Mouse (Mus musculus): ENCODE results near the gene Olfr67.
"Not testable (repeated sequence)": the region's sequence is repeated elsewhere in the genome, so short reads cannot be mapped to it uniquely, and the experiment has no call there.

The Olfr67 gene

DNA sequence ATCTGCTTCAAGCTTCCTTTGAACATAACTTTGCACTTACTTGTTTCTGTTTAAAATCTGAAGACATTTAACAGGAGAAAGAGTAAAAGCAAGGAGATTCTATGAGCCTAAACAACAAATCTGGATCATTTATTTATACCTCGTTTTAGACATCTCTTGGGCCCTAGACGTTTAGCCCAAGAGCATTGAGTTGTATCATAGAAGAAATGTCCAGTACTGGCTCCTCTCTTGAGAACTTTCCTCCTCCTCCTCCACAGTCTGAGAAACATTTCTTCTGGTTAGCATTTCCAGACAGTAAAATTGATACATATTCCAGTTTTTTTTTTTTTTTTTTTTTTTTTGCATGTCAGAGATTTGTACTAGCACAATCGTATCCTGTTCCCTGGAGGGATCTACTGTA, at the start of gene Olfr67:
Gene Olfr67 (minus strand): TSS at position 101 of the 400 bp plus-strand sequence.
- no peak for DNase-seq (ENCODE audit: low read depth, low spot score)

DNA sequence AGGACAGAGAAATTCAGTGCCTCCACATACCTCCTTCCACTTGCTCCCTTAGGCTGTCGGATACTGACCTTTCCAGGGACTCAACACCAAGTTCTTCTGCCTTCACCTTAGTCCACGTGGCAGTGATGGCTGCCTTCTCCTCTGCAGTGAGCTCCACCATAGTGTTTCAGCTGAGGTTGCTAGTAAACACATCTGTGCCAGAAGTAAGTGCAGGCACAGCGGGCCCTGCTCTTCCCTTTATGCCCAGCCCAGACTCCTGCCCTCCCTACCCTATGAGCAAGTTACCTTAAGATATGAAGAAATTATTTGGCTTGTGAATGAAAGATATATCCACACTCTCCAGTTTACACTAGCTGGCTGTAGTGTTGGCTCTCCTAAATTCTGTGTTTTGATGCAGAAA, 48.6 kb upstream of the Olfr67 start, which contains the start of gene Hbb-bh2:
Gene Hbb-bh2 (minus strand): TSS at position 253 of the 400 bp plus-strand sequence.
- DNase-seq (ENCODE audit: low read depth, low spot score), result no peak

DNA sequence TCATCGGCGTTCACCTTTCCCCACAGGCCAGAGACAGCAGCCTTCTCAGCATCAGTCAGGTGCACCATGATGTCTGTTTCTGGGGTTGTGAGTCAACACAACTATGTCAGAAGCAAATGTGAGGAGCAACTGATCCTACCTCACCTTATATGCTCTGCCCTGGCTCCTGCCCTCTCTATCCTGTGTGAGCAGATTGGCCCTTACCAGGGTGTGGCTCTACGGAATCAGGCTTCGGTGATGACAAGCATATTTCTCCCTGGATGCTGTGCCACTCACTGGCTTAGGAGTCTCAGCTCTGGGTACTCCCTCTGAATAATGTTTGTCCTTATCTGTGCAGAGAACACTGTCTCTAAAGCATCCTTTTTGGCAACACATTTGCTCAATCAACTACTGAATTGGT, 36.2 kb upstream of the Olfr67 start, which contains the start of gene Hbb-bs:
Gene Hbb-bs (minus strand): TSS at position 289 of the 400 bp plus-strand sequence.
- DNase-seq (ENCODE audit: low read depth, low spot score), result no peak

DNA sequence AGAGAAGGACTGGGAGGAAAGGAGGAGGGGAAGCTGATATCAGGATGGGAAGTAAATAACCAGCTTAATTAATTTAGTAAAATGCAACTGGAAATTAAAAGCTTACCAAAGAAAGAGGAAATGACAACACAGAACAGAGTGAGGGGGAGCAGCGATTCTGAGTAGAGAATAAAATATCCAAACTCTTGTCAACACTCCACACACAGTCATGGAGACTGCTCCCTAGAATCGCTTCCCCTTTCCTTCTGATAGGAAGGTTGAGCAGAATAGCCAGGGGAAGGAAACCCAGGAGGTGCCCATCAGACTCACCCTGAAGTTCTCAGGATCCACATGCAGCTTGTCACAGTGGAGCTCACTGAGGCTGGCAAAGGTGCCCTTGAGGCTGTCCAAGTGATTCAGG, 35.5 kb upstream of the Olfr67 start:
- DNase-seq (ENCODE audit: low read depth, low spot score), result not testable (repeated sequence)

DNA sequence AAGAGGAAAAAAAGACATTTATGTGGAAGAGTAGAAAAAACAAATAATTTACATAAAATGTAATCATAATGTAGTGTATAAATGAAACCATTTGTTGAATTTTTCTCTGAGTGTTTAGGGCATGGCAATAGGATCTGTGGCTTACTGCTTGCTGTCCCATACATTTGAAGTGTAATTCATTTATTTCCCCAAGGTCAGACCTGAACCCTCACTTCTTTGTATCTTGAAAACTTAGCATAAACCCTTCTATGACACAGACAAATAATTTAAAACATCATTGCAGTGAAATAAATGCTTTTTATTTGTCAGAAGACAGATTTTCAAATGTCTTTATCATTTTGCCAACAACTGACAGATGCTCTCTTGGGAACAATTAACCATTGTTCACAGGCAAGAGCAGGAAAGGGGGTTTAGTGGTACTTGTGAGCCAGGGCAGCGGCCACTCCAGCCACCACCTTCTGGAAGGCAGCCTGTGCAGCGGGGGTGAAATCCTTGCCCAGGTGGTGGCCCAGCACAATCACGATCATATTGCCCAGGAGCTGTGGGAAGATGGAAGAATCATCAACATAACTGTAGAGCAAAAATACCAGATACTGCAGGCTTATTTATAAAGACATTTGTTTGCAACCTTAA, 34.8 kb upstream of the Olfr67 start:
- DNase-seq (ENCODE audit: low read depth, low spot score), result no peak

DNA sequence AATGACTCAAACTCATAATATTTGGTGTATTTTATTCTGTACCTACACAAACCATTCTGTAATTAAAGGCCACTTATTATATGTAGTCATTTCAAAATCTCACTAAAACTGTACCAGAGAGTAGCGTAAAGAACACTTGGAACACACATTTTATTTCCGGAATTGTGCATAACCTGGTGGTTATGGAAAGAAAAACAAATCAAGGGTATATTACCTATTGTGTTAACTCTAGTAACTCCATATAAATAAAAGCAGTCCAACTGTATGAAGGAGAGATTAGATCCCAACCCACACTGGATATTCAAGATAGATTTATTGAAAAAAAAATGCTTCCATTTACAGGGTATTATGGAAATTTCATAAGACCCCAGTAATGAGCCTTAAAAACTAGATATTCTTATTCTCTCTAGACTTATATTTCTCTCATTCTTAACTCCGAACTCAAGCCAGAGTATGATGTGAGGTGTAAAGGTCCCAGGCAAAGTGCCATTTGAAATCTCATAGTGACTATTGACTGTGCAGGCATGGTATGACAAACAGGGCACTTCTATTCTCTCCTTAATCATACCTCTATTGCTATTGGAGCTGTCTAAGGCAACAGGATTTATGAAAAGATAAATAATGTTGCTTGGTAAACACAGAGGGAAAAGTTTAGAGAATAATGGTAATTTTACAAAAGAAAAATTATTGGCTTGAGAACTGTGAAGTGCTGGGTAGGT, 34.1 kb upstream of the Olfr67 start:
- no peak for DNase-seq (ENCODE audit: low read depth, low spot score)

DNA sequence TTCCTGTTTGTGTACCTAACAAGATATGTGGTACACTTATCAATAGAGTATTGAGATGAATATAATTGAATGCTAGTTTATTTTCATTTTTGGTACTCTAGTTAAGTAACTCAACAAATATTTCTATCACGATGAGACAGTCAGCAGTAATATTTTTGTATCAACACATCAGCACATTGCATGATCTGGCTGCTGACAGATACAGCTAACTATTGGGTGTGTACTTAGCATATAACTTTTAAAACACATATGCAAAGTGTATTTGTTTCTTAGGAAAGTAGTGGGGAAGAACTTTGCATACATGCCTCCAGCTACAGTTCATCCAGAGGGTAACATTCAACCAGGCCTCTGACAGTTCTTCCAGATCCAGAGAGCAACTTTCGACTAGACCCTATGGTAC, 33.0 kb upstream of the Olfr67 start:
- DNase-seq (ENCODE audit: low read depth, low spot score), result no peak

DNA sequence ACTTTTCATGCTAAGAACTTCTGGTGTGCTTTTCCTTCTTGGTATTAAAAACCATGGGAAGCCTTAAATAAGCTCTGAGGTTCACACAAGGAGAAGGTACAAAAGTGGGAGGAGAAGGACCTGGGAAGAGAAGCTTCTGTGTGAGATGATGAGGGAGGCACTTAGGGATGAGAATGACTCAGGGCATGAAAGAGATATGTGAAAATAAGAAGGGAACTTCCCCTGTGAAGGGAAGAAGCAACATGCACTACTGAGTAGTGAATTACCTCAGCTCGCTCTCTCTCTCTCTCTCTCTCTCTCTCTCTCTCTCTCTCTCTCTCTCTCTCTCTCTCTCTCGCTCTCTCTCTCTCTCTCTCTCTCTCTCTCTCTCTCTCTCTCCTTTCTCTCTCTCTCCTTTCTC, 23.5 kb upstream of the Olfr67 start:
- DNase-seq (ENCODE audit: low read depth, low spot score), result peak; percentile 37

DNA sequence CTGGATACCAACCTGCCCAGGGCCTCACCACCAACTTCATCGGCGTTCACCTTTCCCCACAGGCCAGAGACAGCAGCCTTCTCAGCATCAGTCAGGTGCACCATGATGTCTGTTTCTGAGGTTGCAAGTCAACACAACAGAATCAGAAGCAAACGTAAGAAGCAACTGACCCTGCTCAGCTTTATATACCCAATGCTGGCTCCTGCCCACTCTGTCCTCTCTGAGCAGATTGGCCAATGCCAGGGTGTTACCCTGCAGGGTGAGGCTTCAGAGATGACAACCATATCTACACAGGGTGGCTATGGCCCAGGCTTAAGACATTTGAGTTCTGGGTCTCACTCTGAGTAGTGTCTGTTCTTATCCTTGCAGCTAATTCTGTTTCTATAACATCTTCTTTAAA, 22.1 kb upstream of the Olfr67 start, which contains the start of gene Hbb-bt:
Gene Hbb-bt (minus strand): TSS at position 231 of the 400 bp plus-strand sequence.
- DNase-seq (ENCODE audit: low read depth, low spot score), result peak; percentile 49

DNA sequence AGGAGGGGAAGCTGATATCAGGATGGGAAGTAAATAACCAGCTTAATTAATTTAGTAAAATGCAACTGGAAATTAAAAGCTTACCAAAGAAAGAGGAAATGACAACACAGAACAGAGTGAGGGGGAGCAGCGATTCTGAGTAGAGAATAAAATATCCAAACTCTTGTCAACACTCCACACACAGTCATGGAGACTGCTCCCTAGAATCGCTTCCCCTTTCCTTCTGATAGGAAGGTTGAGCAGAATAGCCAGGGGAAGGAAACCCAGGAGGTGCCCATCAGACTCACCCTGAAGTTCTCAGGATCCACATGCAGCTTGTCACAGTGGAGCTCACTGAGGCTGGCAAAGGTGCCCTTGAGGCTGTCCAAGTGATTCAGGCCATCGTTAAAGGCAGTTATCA, 21.5 kb upstream of the Olfr67 start:
- DNase-seq (ENCODE audit: low read depth, low spot score), result not testable (repeated sequence)

DNA sequence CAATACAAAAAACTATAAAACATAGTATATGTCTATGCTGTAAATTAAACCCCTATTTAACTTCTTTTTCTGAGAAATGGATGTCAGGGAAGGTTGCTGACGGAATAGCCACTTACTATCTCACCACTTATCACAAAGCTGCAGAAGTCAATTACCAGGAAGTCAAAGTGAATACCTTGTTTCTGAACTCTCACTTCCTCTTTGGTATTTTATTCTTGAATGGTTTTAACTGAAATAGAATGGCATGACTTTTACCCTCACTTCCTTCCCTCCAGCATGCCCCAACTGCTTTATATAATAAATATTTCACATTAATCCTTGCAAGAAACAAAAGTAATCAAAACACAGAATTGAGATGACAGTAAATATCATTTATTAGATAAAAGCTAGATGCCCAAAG, 20.6 kb upstream of the Olfr67 start:
- peak; percentile 73 for DNase-seq (ENCODE audit: low read depth, low spot score)

DNA sequence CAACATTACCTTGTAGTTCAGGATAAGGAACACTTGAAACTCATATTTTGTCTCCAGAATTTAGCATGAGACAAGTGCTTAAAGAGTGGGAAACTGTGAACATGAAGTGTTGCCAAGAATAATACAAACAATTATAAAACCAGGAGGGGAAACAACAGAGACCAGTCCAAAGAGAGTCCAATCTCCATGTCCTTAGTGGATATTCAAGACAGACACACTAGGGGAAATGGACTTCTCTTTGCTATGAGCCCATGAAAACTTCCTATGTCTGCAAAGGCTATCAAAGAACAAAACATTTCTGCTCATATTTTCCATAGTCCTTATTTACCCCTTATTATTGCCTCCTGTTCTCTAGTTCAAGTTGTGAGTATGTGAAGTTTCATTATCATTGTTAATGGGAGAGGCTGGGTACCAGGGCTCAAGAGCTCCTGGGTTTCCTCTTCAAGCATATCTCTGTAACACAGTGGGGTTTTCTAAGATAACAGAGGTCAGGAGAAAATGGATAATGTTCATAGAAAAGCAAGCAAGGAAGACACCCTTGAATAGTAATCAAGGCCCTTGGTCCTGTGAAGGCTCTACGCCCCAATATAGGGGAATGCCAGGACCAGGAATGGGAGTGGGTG, 19.7 kb upstream of the Olfr67 start:
- no peak for DNase-seq (ENCODE audit: low read depth, low spot score)

DNA sequence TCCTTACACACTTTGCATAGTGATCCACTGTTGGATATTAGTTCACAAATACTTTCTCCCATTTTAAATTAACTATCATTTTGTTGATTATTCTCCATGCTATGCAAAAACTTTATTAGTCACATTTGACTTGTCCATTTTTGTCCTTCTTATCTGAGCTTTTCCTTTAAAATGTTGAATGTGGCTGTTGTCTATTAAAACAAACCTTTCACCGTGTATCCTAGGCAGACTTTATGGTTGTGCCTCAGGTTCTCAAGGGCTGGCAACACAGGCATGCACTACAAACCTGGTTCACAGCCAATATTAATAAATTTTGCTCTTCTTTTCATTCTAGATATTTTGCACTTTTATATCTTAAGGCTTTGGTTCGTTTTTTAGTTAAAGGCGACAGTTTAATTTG, 19.1 kb upstream of the Olfr67 start:
- no peak for DNase-seq (ENCODE audit: low read depth, low spot score)

DNA sequence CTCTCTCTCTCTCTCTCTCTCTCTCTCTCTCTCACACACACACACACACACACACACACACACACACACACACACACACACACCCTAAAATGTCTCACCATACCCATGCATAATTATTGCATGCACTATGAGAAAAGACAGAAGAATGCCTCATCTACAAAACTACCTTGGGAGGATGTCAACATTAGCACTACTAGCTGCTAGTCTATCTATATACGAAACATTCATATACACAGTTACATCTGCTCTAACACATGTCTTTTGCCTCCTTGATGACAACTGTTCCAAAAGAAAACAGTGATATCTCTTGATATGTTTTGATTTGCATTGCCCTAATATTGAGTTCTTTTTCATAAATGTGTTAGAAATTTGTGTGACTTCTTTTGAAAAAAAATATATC, 18.7 kb upstream of the Olfr67 start:
- no peak for DNase-seq (ENCODE audit: low read depth, low spot score)

DNA sequence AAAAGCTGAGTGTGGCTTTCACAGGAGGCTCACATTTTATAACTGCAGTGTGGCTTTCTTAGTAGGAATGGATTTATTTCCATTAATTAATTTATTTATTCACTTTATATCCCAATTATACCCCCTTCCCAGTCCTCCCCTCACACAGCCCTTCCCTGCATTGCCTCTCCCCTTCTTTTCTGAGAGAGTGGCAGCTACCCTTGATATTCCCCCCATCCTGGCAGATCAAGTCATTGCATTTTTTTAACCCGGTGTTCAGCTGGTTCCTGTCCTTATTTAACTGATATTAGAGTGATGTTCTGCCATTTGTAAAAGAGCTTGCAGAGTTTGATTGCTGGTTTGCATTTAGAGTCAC, 18.2 kb upstream of the Olfr67 start:
- DNase-seq (ENCODE audit: low read depth, low spot score), result no peak

DNA sequence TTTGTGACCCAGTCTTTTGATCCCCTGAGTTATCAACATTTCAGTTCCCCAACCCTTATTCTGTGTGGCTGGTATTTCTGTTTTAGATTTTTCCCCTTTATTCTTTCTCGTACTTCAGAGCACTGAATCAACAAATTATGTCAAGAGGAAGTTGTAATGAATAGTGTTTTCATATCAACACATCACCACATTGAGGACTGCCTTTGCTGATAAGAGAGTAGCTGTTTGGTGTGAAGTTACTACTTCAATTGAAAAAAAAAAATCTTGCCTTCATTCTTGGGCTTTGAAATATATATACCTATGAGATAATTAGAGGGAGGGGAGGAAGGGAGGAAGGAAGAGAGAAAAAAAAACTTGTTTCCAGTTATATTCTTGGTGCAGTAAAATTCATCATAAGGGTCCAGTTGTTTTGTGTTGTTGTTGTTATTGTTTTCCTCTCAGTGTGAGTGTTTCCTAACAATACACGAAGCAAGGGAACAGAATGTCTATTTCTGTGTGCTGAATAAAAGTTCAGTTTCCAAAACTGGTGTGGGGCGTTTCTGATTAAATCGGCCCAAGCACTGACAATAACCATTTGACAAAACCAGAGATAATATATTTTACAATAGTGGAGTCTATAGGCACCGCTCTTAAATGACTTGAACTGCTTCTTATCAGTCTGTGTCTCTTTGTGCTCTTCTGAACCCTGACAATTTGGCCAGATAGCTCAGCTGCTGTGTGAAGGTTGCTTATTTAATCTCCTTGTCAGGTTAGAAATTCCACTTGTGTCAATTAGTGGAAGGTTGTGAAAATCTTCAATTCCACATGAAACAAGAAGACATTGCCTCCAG, 17.6 kb upstream of the Olfr67 start:
- DNase-seq (ENCODE audit: low read depth, low spot score), result peak; percentile 31

DNA sequence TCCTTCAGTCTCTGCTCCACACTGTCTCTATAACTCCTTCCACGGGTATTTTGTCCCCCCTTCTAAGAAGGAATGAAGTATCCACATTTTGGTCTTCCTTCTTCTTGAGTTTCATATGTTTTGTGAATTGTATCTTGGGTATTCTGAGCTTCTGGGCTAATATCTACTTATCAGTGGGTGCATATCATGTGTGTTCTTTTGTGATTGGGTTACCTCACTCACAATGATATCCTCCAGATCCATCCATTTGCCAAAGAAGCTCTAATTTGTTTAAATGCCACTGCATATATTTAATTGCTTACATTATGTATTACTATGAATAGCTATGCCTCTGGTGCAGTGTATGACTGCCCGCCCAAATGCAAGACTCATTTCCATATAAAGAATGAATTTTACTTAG, 16.5 kb upstream of the Olfr67 start:
- not testable (repeated sequence) for DNase-seq (ENCODE audit: low read depth, low spot score)

DNA sequence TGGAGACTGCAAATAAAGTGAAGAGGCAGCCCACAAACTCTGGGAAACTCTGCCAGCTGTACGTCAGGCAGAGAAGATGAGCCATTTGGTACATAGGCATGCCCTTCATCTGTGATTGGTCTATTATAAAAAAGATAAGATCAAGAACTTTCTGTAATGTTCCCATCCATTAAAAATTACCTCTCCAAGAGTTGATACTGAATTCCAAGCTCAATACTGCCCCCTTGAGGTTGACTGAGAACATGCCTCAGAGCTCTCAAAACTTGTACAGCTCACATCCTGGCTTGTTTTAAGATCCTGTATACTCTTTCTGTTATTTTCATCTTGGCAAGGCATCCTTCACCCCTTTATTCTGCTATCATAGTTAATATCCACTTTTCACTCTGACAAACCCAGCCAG, 15.2 kb upstream of the Olfr67 start:
- DNase-seq (ENCODE audit: low read depth, low spot score), result peak; percentile 51

DNA sequence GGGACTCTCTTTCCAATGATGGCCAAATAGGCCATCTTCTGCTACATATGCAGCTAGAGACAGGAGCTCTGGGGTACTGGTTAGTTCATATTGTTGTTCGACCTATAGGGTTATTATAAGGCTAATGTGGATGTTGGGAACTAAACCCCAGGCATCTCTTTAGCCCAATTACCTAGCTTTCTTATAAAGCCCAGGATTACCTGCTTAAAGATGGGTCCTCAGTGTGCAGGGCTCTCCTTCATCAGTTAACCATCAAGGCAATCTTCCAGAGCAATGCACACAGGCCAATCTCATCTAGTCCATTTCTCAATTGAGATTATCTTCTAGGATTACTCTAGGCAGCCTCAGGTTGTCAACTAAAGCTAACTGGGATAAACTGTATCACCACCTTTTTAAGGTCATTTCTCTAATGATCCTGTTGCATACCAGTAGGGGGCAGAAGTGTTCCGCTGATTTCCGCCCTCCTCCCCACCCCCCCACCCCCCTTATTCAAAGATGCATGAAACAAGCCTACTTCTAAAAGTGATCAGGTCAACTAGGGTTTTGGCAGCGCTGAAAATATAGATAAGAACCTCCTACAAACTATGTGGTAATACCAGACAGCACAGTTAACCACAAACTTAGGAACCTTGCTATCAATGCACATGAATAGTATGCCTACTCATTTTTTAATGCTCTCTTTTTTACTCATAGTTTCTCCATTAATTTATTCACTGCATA, 1.2 kb upstream of the Olfr67 start:
- DNase-seq (ENCODE audit: low read depth, low spot score), result peak; percentile 55

DNA sequence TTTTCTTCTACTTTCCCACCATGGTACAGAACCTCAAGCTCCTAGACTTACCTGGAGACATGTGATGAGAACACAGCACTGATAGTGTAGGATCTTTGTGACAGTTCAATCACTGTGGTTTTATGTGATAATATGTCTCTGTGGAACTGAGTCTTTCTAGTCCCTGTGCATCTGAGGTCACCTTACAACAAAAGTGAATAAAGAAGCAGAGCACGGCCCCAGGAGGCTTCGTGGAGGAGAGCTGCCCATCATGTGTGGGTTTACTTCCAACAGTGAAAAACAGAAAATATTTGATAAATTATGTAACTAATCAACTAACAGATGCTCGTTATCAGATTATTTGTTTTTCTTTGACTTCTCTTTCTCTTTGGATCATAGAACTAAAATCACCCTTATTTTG, 12.0 kb downstream of the Olfr67 start, which contains the start of gene Olfr68:
Gene Olfr68 (minus strand): TSS at position 101 of the 400 bp plus-strand sequence.
- no peak for DNase-seq (ENCODE audit: low read depth, low spot score)

DNA sequence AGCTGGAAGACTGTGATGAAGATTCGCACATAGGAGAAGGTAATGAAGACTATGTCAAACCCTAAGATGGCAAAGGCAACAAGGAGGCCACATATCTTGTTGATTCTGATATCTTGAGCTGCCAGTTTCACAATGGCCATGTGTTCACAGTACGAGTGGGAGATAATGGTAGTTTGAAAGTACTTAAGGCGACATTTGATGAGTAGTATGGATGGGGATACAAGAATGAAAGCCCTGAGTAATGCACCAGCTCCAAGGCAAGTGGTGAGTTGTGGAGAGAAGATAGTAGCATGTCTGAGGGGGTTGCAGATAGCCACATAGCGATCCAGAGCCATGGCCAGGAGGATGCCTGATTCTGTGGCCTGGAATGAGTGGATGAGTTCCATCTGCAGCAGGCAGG, 14.0 kb downstream of the Olfr67 start:
- DNase-seq (ENCODE audit: low read depth, low spot score), result not testable (repeated sequence)

Measured in A20 (cell line).